Mouse (Mus musculus) megakaryocyte, adult 5-6 weeks (primary cell): ENCODE results near the gene Ssc4d. TPM values are rescaled to one million over a fixed set of nuclear protein-coding genes. Genes with fewer than 3 reads are reported as not detected.

Experiments used
- ATAC-seq: 2 replicates; pipeline ENCODE4 v1.8.0; 2016; ENCODE audit warnings: mild to moderate bottlenecking, inconsistent platforms; ENCODE audit not compliant: poor library complexity, severe bottlenecking
- total RNA-seq, 2 experiments: library from RNA; stranded (forward) in 1 of 2; stranded (reverse) in 1 of 2; fragments of 153-499, 151-499 nt in 1 of 2; fragments of 221-1000, 200-1000 nt in 1 of 2; gene quantifications; 2 replicates each; pipeline versions ENCODE4 v1.2.3 to v1.2.4; 2015 to 2017

The Ssc4d gene
- total RNA-seq, 2 experiments from 2014 or later = 6.0 to 19.9 TPM

DNA sequence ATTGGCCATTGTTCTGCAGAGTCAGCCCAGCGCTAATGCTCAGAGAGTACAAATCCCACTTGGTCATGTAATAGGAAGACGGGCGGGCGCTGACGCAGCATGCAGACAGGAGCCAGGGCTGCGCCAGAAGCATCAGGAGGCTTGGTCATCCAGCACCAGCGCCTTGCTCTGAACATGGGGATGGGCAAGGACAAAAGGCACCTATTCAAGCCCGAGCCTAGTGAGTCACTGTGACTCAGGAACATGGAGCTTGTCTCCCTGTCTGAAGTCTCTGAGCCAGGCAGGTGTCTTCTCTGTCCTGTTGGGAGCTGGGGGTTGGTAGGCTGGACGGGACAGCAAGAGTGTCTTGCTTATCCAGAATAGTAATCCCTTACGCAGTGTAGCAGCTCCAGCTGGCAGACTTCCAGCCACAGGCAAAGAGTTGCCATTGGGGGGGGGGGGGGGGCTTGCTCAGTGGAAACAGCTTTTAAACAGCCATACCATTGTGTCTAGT lies 28.4 kb downstream of the Ssc4d start:
- no peak for ATAC-seq

GRCm38 (mm10) chr5:135942710-135943109 lies 31.6 kb downstream of the Ssc4d start:
- no peak for ATAC-seq

GRCm38 (mm10) chr5:135940587-135940986 lies 33.7 kb downstream of the Ssc4d start:
- ATAC-seq = no peak

DNA sequence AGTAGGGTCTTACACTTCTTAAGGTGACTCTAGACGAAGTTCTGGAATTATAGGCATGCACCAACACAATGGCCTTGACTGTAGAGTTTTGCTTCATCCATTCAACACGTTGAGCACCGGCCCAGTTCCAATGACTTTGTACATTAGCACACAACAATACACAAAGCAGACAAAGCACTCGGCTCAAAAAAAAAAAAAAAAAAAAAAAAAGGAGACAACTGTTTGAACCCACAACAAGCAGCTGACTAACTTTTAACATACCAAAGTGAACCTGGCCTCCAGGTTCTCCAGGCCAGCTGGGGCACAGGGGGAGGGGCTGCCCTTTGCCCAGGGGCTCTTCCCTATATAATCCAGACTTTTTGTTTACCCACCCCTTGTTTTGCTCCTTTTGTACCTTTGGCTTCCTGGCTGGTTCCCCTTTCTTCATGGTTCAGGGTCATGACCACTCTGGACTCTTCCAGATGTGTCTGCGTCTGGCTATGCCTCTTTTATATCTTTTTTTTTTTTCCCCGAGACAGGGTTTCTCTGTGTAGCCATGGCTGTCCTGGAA lies 38.6 kb downstream of the Ssc4d start:
- ATAC-seq = no peak

DNA sequence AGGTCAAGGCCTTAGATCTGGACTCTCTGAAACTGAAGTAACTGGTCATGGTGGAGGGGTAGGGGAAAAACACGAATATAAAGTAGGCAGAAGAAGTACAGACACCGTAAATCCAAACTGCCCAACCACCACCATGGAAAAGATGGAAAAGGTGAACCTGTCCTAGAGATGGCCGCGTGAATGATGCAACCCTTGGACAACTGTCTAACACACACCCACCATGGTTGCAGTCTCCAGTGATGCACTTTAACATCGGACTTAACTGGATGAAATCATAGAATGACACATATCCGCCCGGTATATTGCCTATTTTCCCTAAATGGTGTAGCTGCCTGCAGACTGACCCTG lies 39.2 kb downstream of the Ssc4d start:
- peak; percentile 13 for ATAC-seq

DNA sequence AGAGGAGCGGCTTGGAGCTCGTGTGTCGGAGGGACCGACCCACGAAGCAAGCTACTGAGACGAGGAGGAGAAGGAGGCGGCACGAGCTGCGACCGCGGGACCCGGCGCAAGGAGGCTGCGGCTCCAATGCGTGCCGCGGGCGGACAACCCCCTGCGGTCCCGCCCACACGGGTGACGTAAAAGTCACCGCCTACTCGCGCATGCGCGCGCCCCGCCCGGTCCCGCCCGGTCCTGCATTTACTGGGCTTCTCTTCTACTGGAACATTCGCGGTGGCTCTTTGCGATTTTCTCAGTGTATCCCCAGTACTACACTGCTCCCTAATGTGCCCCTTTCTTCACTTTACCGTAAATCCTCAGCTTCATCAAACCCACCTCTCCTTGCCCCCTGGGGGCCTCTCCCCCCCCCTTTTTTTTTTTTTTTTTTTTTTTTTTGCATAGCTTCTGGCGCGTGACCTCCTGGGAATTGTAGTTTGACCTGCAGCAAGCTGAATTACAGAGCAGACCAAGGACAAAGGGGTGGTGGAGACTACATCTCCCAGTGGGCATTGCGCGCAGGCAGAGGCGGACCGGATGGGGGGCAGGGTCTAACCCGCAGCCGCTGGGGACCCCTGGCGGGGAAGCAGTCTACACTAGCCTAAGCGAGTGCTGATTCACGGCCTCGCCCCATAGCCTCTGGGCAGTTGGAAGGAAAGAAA lies 39.7 kb downstream of the Ssc4d start, which contains the start of gene Ywhag:
Gene Ywhag, minus strand, starts transcription at position 136 of the 695 bp plus-strand sequence.
- ATAC-seq = peak; percentile 90

DNA sequence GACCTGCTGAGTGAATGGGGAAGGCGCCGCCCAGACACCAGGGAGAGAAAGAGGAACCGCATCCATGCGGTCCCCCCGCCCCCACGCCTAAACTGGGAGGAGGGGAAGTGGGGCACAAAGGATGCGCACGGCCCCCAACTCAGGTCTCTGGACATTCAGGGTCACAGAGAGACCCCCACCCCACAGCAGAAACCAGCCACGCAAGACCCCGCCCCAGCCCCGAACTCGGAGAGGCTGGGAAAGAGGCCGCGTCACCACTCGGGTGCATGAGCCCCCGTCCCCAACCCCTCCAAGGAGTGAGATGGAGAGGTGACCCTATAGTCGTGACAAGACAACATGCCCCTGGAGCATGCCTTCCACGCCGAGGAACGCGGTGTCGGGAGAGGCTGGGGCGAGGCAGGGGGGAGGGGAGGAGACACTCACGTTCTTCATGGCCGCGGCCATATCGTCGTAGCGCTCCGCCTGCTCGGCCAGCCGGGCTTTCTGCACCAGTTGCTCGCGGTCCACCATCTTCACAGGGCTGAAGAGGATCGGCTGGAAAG lies 40.4 kb downstream of the Ssc4d start:
- peak; percentile 68 for ATAC-seq

DNA sequence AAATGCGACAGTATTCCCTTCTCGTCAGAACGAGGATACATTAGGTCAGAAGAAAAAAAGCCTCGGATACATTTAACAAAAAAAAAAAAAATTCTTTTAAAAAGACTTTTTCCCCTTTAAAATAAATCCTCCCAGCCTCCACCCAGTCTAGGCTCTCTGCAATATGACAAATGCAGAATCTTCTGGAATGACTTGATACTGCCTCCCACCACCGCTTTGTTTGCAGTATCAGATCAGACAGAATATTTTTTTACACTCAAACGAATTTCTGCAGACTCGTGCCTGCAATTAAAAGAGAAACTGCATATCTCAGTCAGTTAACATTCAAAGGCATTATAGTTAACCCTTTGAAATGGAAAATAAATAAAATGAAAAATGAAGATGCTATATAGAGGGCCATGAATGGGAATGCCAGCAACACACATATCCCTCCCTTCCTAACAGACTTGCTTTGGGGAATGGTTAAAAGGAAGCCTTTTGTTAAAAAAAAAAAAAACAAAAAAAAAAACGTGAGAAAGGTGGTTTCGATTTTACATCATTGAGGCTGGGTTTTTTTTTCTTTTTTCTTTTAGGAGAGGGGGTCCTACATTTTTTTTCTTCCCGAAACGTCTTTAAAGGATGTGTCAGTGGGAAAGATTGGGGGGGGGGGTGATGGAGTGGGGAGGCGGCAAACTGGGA lies 41.0 kb downstream of the Ssc4d start:
- ATAC-seq = no peak

GRCm38 (mm10) chr5:135932359-135932758 lies 42.0 kb downstream of the Ssc4d start:
- ATAC-seq = no peak

GRCm38 (mm10) chr5:135931526-135931925 lies 42.8 kb downstream of the Ssc4d start:
- no peak for ATAC-seq

DNA sequence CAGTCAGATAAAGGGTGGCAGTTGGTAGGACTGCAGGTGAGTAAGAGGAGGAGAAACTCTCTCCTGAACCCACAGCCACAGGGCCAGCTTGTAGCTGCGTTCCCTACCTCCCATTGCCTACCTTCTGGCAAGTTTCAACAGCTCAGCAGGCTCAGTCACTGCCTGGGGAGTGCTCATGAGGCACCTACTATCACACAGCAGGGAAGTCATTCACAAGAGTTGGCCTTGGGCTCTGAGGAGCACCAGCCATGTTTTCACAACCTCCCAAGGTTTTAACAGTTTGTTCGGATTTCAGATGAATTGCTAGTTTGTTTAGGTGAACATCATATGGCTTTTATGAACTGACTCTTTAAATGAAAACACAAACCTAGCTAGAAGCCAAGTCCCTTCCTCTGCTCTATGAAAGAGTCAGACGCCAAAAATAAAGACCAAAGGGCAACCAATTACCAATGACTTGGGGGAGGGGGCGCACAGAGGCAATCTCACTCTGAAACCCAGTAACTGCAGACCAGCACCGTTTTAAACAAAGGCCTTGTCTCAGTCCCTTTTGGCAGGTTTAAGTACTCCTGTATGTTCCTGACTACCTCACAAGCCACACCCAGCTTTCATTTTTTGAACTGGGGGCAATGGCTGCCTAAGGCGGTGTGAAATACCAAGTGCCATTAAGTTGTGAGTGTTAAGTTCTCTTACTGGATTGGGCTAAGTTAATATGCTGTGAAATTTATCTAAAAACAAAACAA lies 44.5 kb downstream of the Ssc4d start:
- no peak for ATAC-seq

GRCm38 (mm10) chr5:135923901-135924300 lies 50.4 kb downstream of the Ssc4d start:
- no peak for ATAC-seq

GRCm38 (mm10) chr5:135919902-135920301 lies 54.4 kb downstream of the Ssc4d start:
- no peak for ATAC-seq

GRCm38 (mm10) chr5:135918593-135918992 lies 55.7 kb downstream of the Ssc4d start:
- no peak for ATAC-seq

- no peak for ATAC-seq
These were observed 56.3 kb downstream of the Ssc4d start for GRCm38 (mm10) chr5:135918059-135918437.

DNA sequence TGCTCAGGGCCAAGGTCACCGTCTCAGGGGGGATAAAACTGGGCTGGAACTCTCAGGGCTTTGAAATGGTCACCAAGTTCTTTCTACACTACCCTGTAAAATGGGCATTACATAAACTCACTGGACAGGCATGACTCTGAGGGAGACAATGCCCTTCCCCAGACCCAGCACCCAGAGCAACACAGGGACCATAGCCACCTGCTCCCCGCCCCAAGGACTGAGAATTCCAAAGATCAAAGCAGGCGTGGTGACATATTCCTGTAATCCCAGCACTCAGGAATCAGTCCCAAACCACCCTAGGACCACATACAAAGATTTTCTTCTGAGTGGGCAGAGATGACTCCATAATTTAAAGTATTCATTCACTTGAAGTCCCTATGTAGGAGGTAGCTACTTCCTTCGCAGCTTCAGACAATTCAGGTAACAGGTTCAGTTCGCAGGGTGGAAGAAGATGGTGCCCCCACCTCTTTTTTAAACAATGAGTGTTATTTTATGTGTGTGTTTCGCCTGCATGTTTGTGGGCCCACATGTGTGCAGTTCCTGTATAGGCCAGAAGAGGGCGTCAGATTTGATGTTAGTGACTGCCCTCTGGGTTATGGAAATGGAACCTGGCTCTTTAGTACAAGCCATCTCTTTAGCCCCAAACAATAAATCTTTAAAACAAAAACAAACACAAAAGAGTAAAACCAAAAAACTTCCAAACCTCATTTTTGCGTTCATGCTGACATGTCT lies 56.8 kb downstream of the Ssc4d start:
- ATAC-seq = no peak

DNA sequence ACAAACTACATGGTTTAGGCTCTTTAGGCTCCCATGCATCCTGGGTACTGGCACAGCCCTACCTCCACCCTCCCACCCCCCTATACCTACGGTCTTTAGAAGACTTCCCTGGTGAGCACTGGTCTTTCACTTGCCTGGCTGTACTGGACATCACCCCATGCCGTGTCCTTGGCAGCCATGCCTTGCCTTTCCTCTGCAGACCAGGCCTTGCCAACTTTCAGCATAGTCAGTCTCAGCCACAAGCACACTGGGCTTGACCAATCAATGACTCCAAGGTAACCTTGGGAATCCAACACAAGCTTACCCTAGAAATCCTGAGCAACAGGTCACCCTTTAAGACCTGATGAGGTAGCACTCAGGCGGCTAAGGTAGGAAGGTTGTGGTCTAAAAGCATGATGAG lies 57.7 kb downstream of the Ssc4d start:
- no peak for ATAC-seq

- ATAC-seq = peak; percentile 38; the same call in 1 of the 2 replicates
These were observed 58.2 kb downstream of the Ssc4d start for GRCm38 (mm10) chr5:135916051-135916565.

GRCm38 (mm10) chr5:135914156-135914555 lies 60.2 kb downstream of the Ssc4d start:
- ATAC-seq = peak; percentile 20; the same call in 1 of the 2 replicates

GRCm38 (mm10) chr5:135913201-135913600 lies 61.1 kb downstream of the Ssc4d start:
- ATAC-seq = peak; percentile 36; the same call in 1 of the 2 replicates
